Mouse (Mus musculus) myocyte (in vitro differentiated cells): ENCODE measurements around the gene Osm.

Experiments used
- E2F4 ChIP-seq: IDR thresholded peaks from one replicate; pipeline ENCODE4 v1.6.1; 2011; ENCODE audit warnings: mild to moderate bottlenecking, control low read depth, moderate library complexity; ENCODE audit not compliant: insufficient read depth
- MAX ChIP-seq: IDR thresholded peaks from one replicate; pipeline ENCODE4 v1.6.1; 2011; ENCODE audit warnings: low read depth, mild to moderate bottlenecking, control low read depth
- MYOD1 ChIP-seq, 3 experiments: IDR thresholded peaks; one replicate each; pipeline ENCODE4 v1.6.1; 2011; ENCODE audit warnings: control low read depth in 2 of 3, low read depth in 2 of 3, mild to moderate bottlenecking in 2 of 3, moderate library complexity in 1 of 3; ENCODE audit not compliant: insufficient read length in 2 of 3, control insufficient read depth in 1 of 3
- MYOG ChIP-seq, 3 experiments: IDR thresholded peaks; one replicate each; pipeline ENCODE4 v1.6.1; 2011; ENCODE audit warnings: control low read depth in 2 of 3, low read depth in 2 of 3, mild to moderate bottlenecking in 2 of 3; ENCODE audit not compliant: insufficient read length in 2 of 3, control insufficient read depth in 1 of 3, insufficient read depth in 1 of 3
- POLR2A ChIP-seq: IDR thresholded peaks from one replicate; pipeline ENCODE4 v1.6.1; 2011; ENCODE audit warnings: low read depth, mild to moderate bottlenecking, control low read depth, moderate library complexity; ENCODE audit not compliant: insufficient read length
- POLR2AphosphoS2 ChIP-seq: IDR thresholded peaks from one replicate; pipeline ENCODE4 v1.6.1; 2011; ENCODE audit warnings: low read depth, control low read depth; ENCODE audit not compliant: insufficient read length
- TCF3 ChIP-seq: IDR thresholded peaks from one replicate; pipeline ENCODE4 v1.6.1; 2011; ENCODE audit warnings: low read depth, control low read depth; ENCODE audit not compliant: insufficient read length
- USF1 ChIP-seq: IDR thresholded peaks from one replicate; pipeline ENCODE4 v1.6.1; 2011; ENCODE audit warnings: low read depth, mild to moderate bottlenecking, control low read depth, moderate library complexity

DNA sequence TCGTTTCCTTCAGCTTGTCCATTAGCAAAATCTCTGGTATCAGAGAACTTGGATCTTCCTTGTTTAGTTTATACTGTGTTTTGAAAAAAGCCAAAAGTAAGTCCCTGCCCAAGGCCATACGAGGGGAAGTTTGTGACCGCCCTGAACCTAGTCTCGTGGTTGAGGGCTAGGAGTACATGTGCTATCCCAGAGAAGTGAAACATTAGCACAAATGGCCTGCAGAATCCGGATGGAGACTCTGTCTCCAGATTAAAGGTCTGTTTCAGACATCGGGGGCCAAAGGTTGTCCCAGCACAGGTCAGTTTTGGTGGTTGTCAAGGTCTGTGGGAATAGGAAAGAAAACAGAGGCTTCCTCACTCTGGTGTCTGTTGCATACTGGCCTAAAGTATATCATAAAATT is 47.0 kb upstream of the Osm start:
- TF ChIP-seq MYOG (IDR thresholded peaks at IDR 0.05; ENCODE audit: control insufficient read depth in 1 of 3, insufficient read depth in 1 of 3, insufficient read length in 2 of 3, low read depth in 2 of 3) (no peak), USF1 (no peak), POLR2A (no peak), POLR2AphosphoS2 (no peak), TCF3 (no peak), E2F4 (no peak), MAX (no peak), MYOD1 (IDR thresholded peaks at IDR 0.05; ENCODE audit: control insufficient read depth in 1 of 3, insufficient read length in 2 of 3, low read depth in 2 of 3) (no peak)
